Mouse (Mus musculus): ENCODE data around the gene Odam. TPM values are rescaled to one million over a fixed set of nuclear protein-coding genes. Genes with fewer than 3 reads are reported as not detected.

Odam gene
- polyA plus RNA-seq, 1 experiment from 2014 or later: 0.13 TPM

- no peak overlapping the region for H3K4me3 ChIP-seq (replicated peaks; ENCODE audit: low read depth, low read length)
- no peak overlapping the region for H3K4me2 ChIP-seq (ENCODE audit: low read length)
- no peaks in the 10 kb centered on the region for H3K4me1 ChIP-seq (replicated peaks; ENCODE audit: insufficient read depth, low read length)
- H3K27me3 ChIP-seq (ENCODE audit: insufficient read depth, low read length): no peaks in the 10 kb centered on the region
- H3K9ac ChIP-seq (ENCODE audit: low read depth, low read length): no peak overlapping the region
- no peak for TF ChIP-seq CTCF (IDR thresholded peaks at IDR 0.05; ENCODE audit: low read depth)
- DNase-seq (ENCODE audit: low spot score) (no peak), ATAC-seq (replicated peaks; ENCODE audit: low FRiP score, low read depth) (no peak)
- no peak overlapping the region for H3K27ac ChIP-seq
- no peaks in the 10 kb centered on the region for H3K9me3 ChIP-seq (replicated peaks; ENCODE audit: low read length)
- no peaks in the 10 kb centered on the region for H3K36me3 ChIP-seq (ENCODE audit: insufficient read depth, low read length)
Observed at GRCm38 (mm10) chr5:87942515-87942914, 57.7 kb downstream of the Odam start.

Other genes with a start within 250 kb of the Odam start
- not detected in 2 replicates for gene Csn1s1, start 218.8 kb upstream of the Odam start, polyA plus RNA-seq (2015; fragmentation: Nextera tagmentation; extraction: Ambion mirVana)
- gene Csn2, start 185.4 kb upstream of the Odam start, polyA plus RNA-seq (2015; fragmentation: Nextera tagmentation; extraction: Ambion mirVana): not detected in 2 replicates
- gene Csn1s2a, start 110.5 kb upstream of the Odam start, polyA plus RNA-seq (2015; fragmentation: Nextera tagmentation; extraction: Ambion mirVana): not detected in 2 replicates
- not detected in 2 replicates for gene Csn1s2b, start 76.9 kb upstream of the Odam start, polyA plus RNA-seq (2015; fragmentation: Nextera tagmentation; extraction: Ambion mirVana)
- gene Prr27, start 59.3 kb upstream of the Odam start, polyA plus RNA-seq (2015; fragmentation: Nextera tagmentation; extraction: Ambion mirVana): not detected in 2 replicates
- gene Csn3, start 40.5 kb downstream of the Odam start, polyA plus RNA-seq (2015; fragmentation: Nextera tagmentation; extraction: Ambion mirVana): 0.18 TPM in 1 of 2 replicates, not detected in the other
- gene 2310003L06Rik, start 84.4 kb downstream of the Odam start, polyA plus RNA-seq (2015; fragmentation: Nextera tagmentation; extraction: Ambion mirVana): not detected in 2 replicates
- not detected in 2 replicates for gene Gm28434, start 84.5 kb downstream of the Odam start, polyA plus RNA-seq (2015; fragmentation: Nextera tagmentation; extraction: Ambion mirVana)
- not detected in 2 replicates for gene Cabs1, start 94.4 kb downstream of the Odam start, polyA plus RNA-seq (2015; fragmentation: Nextera tagmentation; extraction: Ambion mirVana)
- not detected in 2 replicates for gene Smr3a, start 117.5 kb downstream of the Odam start, polyA plus RNA-seq (2015; fragmentation: Nextera tagmentation; extraction: Ambion mirVana)
- not detected in 2 replicates for gene Smr2, start 201.5 kb downstream of the Odam start, polyA plus RNA-seq (2015; fragmentation: Nextera tagmentation; extraction: Ambion mirVana)
- not detected in 2 replicates for gene Gm11116, start 226.5 kb downstream of the Odam start, polyA plus RNA-seq (2015; fragmentation: Nextera tagmentation; extraction: Ambion mirVana)

Data from kidney, postnatal 0 days (tissue).